ENCODE assay signal across 7 mouse cellular contexts in genomic region chr11:59192059-59192386, GRCm38 (mm10). TPM values are rescaled to one million over a fixed set of nuclear protein-coding genes. Genes with fewer than 3 reads are reported as not detected.
A peak's percentile ranks its signal among the peaks of the same experiment; 100 is the strongest.
DNase-seq lines count a peak whose midpoint lies in the region; ATAC-seq and TF ChIP-seq lines count a peak whose summit lies in the region.

TSS of gene Guk1 (minus strand) at chr11:59192212.

- 0 out of 2 replicates have a peak, but pooled peaks have one; percentile 2 for ATAC-seq in erythroblast, adult 5-6 weeks (replicated peaks; ENCODE audit: low FRiP score, poor library complexity, severe bottlenecking)
- ATAC-seq in limb, embryonic 12.5 days (ENCODE audit: insufficient number of reproducible peaks, insufficient read depth, low FRiP score, low TSS enrichment, low read depth), result no peak; the same call in 1 of the 2 replicates

- no peak for DNase-seq in thymus, postnatal 0 days (ENCODE audit: low spot score)
- no peak for DNase-seq in thymus, postnatal 10 days (ENCODE audit: low spot score in 2 of 2)
- DNase-seq in heart, postnatal 14 days, result no peak
- no peak for DNase-seq in cerebellum, adult 8-10 months

- peak within 1 kb of the TSS; percentile 74 for H3K4me2 ChIP-seq in limb, embryonic 12.5 days

- no peaks in the 10 kb centered on the region for H3K9me3 ChIP-seq in limb, embryonic 12.5 days

- 7% methylated on average over 16 of the region's 16 CpGs for WGBS in limb, embryonic 12.5 days
- WGBS in olfactory bulb, adult 2 months, result 4% methylated on average over 16 of the region's 16 CpGs

- H3K9ac ChIP-seq in limb, embryonic 12.5 days (replicated peaks), result peak within 1 kb of the TSS; percentile 72

- no peak for TF ChIP-seq CTCF in olfactory bulb, adult 2 months (IDR thresholded peaks at IDR 0.05; ENCODE audit: insufficient read depth, low read depth, low read length)

- peak within 1 kb of the TSS; percentile 93 for H3K27ac ChIP-seq in limb, embryonic 12.5 days
- peak within 1 kb of the TSS; percentile 32; the same call in 1 of the 2 replicates for H3K27ac ChIP-seq in olfactory bulb, adult 2 months (ENCODE audit: insufficient read depth, low read depth, low read length)

- H3K4me3 ChIP-seq in limb, embryonic 12.5 days (replicated peaks), result peak within 1 kb of the TSS; percentile 62
- peak within 1 kb of the TSS; percentile 68 for H3K4me3 ChIP-seq in olfactory bulb, adult 2 months (ENCODE audit: insufficient read depth, low read depth, low read length)

- TF ChIP-seq POLR2A in olfactory bulb, adult 2 months (IDR thresholded peaks at IDR 0.05; ENCODE audit: insufficient read depth, low read depth, low read length), result no peak

- H3K36me3 ChIP-seq in limb, embryonic 12.5 days, result no peaks in the 10 kb centered on the region

- intact Hi-C loops in heart, postnatal 14 days (cut with DNase I), result no loop called here

- H3K4me1 ChIP-seq in limb, embryonic 12.5 days (replicated peaks), result peaks cover 9% of the 10 kb centered on the region; the same call in 1 of the 2 replicates
- H3K4me1 ChIP-seq in olfactory bulb, adult 2 months (ENCODE audit: control insufficient read depth, insufficient read depth, low read length), result peaks cover 10% of the 10 kb centered on the region; the same call in 1 of the 2 replicates

- no peaks in the 10 kb centered on the region for H3K27me3 ChIP-seq in limb, embryonic 12.5 days

RNA-seq across cellular contexts. Expression of gene Guk1, which starts in this region (rescaled TPM):
- 92.3 and 93.0 TPM in 2 replicates for polyA plus RNA-seq in thymus, postnatal 0 days (2015; fragmentation: Nextera tagmentation; extraction: Ambion mirVana)
- 13.8 and 20.4 TPM in 2 replicates for total RNA-seq in erythroblast, adult 5-6 weeks (2015; ENCODE audit: low replicate concordance)
- total RNA-seq in erythroblast, adult 5-6 weeks (2017; ENCODE audit: low replicate concordance), result 4.5 and 8.2 TPM in 2 replicates
- total RNA-seq in heart, postnatal 14 days (2021), result 10 to 100 TPM; 79.4 to 83.8 TPM
- polyA plus RNA-seq in limb, embryonic 12.5 days (2016; fragmentation: Nextera tagmentation; extraction: Ambion mirVana), result 121 and 130 TPM in 2 replicates
- polyA plus RNA-seq in olfactory bulb, adult 2 months (2012; ENCODE audit: insufficient read depth, insufficient read length, low replicate concordance, missing spikeins), result not detected in 2 replicates
